Mouse (Mus musculus) forebrain, embryonic 16.5 days (tissue): ENCODE measurements around the gene Lca5. TPM values are rescaled to one million over a fixed set of nuclear protein-coding genes. Genes with fewer than 3 reads are reported as not detected.

Source experiments
- ATAC-seq: fragments of 200-750 bp; cut with Nextera tagmentation; 2 replicates; pipeline ENCODE4 v1.8.0; 2017; ENCODE audit warnings: mild to moderate bottlenecking, moderate library complexity
- H3K27ac ChIP-seq: fragments of 300-500 bp; sonication (generic); 2 replicates; pipeline ENCODE4 v1.5.1; 2014; ENCODE audit warnings: low read length, control low read depth
- H3K27me3 ChIP-seq: fragments of 300-500 bp; sonication (generic); replicated peaks from 2 replicates; pipeline ENCODE4 v1.6.1; 2014; ENCODE audit warnings: low read length; ENCODE audit not compliant: control insufficient read depth, insufficient read depth
- H3K36me3 ChIP-seq: fragments of 300-500 bp; sonication (generic); 2 replicates; pipeline ENCODE4 v1.6.1; 2014; ENCODE audit not compliant: control insufficient read depth, insufficient read depth
- H3K4me1 ChIP-seq: fragments of 300-500 bp; sonication (generic); replicated peaks from 2 replicates; pipeline ENCODE4 v1.6.1; 2014; ENCODE audit warnings: low read length; ENCODE audit not compliant: control insufficient read depth, insufficient read depth
- H3K4me2 ChIP-seq: fragments of 300-500 bp; sonication (generic); 2 replicates; pipeline ENCODE4 v1.6.1; 2014; ENCODE audit warnings: mild to moderate bottlenecking, low read length, control low read depth
- H3K4me3 ChIP-seq: fragments of 300-500 bp; sonication (generic); replicated peaks from 2 replicates; pipeline ENCODE4 v1.5.1; 2014; ENCODE audit warnings: mild to moderate bottlenecking, low read length, control low read depth
- H3K9ac ChIP-seq: fragments of 300-500 bp; sonication (generic); replicated peaks from 2 replicates; pipeline ENCODE4 v1.6.1; 2014; ENCODE audit warnings: low read depth, low read length, control low read depth
- H3K9me3 ChIP-seq: fragments of 300-500 bp; sonication (generic); 2 replicates; pipeline ENCODE4 v1.6.1; 2016; ENCODE audit warnings: low read length; ENCODE audit not compliant: control insufficient read depth
- WGBS: fragments of 180-500 bp; shearing (Covaris S2); extraction: QIAGEN DNeasy Blood & Tissue Kit; methylation state at CpG from one replicate; pipeline ENCODE4 v1.1.7; 2014; 5-methylcytosine and 5-hydroxymethylcytosine counted together
- polyA plus RNA-seq: library from polyadenylated mRNA; unstranded; fragments of >200 nt; fragmentation: Nextera tagmentation; extraction: Ambion mirVana; gene quantifications from 2 replicates; pipeline ENCODE4 v1.2.1, GENCODE M21; 2015

Gene Lca5
- polyA plus RNA-seq, 1 experiment from 2014 or later: 19.3 TPM

GRCm38 (mm10) chr9:83399414-83399813, 41.5 kb downstream of the Lca5 start:
- ATAC-seq: no peak
- WGBS: 85% methylated on average over 7 of the region's 7 CpGs
- no peak overlapping the region for H3K27ac ChIP-seq

GRCm38 (mm10) chr9:83398260-83398659, 42.7 kb downstream of the Lca5 start:
- H3K36me3 ChIP-seq: peaks cover 3% of the 10 kb centered on the region; the same call in 1 of the 2 replicates
- H3K4me2 ChIP-seq: no peak overlapping the region
- H3K27me3 ChIP-seq: no peaks in the 10 kb centered on the region
- no peak overlapping the region for H3K9ac ChIP-seq
- no peak overlapping the region for H3K4me3 ChIP-seq
- H3K4me1 ChIP-seq: no peaks in the 10 kb centered on the region
- ATAC-seq: no peak
- H3K9me3 ChIP-seq: no peaks in the 10 kb centered on the region
- no peak overlapping the region for H3K27ac ChIP-seq
- 72% methylated on average over 6 of the region's 6 CpGs for WGBS

More at GRCm38 (mm10) chr9:83399414-83399813, 41.5 kb downstream of the Lca5 start:
- Histone ChIP-seq H3K4me2 (no peak overlapping the region), H3K9ac (no peak overlapping the region), H3K36me3 (no peaks in the 10 kb centered on the region; the same call in 1 of the 2 replicates), H3K27me3 (no peaks in the 10 kb centered on the region), H3K4me3 (no peak overlapping the region), H3K9me3 (no peaks in the 10 kb centered on the region), H3K4me1 (no peaks in the 10 kb centered on the region)

DNA sequence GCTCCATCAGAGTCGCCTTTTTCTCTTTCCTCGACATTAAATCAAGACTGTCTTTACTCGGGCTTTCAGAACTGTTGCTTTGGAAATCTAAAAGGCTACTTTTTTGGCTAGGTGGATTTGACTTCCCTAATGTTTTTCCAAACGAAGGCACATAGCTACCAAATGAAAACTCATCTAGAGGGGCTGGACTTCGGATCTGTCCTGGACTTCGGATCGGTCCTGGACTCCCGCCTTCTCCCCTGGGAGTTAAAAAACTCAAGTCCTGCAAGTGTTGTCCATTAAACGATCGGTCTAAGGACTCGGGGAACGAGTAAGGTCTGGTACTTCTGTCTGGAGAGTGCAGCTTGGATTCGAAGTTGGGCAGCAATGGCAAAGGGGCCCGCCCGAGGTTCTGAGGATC, 45.5 kb downstream of the Lca5 start:
- H3K4me2 ChIP-seq: no peak overlapping the region
- H3K9ac ChIP-seq: no peak overlapping the region
- no peak for ATAC-seq
- H3K4me1 ChIP-seq: no peaks in the 10 kb centered on the region
- H3K36me3 ChIP-seq: peaks cover 3% of the 10 kb centered on the region; the same call in 1 of the 2 replicates
- H3K27ac ChIP-seq: no peak overlapping the region
- 95% methylated on average over 15 of the region's 15 CpGs for WGBS
- H3K4me3 ChIP-seq: no peak overlapping the region
- H3K27me3 ChIP-seq: no peaks in the 10 kb centered on the region
- no peaks in the 10 kb centered on the region for H3K9me3 ChIP-seq

DNA sequence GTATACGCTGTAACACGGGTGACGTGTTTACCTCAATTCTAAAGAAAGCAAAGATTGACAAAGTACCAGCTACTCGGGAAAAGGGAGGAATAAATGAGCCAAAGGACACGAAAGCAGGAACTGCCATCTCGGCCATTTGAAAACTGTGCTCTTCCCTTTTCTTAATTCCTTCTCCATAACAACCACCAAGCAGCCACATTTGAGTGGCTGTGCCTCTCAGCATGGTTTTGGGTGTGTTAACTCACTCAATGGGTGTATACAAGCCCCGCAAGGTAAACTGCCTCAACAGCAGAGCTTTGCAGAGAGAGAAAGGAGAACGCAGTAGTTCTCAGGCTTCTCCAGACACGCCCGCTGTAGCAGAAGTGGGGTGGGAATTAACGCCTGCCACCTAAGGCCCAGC, 48.9 kb downstream of the Lca5 start:
- no peaks in the 10 kb centered on the region for H3K27me3 ChIP-seq
- H3K9me3 ChIP-seq: no peaks in the 10 kb centered on the region
- H3K9ac ChIP-seq: no peak overlapping the region
- peaks cover 7% of the 10 kb centered on the region; the same call in 1 of the 2 replicates for H3K4me1 ChIP-seq
- H3K4me3 ChIP-seq: no peak overlapping the region
- ATAC-seq: no peak
- no peak overlapping the region for H3K27ac ChIP-seq
- WGBS: 78% methylated on average over 11 of the region's 11 CpGs
- H3K36me3 ChIP-seq: 0 out of 2 replicates have a peak, but pooled peaks cover 3% of the 10 kb centered on the region
- no peak overlapping the region for H3K4me2 ChIP-seq

DNA sequence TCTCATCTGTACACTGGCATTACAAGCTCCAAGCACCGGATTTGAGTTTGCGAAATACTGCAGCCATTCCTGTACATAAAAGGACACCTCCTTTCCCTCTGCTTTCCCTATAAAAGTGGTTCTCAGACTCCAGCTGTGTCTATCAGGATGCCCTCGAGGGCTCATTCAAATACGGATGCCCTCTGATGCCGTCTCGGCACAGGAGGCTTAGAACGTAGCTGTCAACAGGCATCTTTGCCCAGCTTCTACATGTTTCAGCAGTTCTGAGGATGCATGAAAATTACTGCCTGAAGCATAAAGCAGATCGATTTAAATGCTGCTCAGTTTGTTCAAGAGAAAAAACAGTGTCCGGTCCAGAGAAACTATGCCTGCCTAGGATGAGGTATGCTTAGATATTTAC, 51.4 kb downstream of the Lca5 start:
- no peak overlapping the region for H3K27ac ChIP-seq
- ATAC-seq: no peak

DNA sequence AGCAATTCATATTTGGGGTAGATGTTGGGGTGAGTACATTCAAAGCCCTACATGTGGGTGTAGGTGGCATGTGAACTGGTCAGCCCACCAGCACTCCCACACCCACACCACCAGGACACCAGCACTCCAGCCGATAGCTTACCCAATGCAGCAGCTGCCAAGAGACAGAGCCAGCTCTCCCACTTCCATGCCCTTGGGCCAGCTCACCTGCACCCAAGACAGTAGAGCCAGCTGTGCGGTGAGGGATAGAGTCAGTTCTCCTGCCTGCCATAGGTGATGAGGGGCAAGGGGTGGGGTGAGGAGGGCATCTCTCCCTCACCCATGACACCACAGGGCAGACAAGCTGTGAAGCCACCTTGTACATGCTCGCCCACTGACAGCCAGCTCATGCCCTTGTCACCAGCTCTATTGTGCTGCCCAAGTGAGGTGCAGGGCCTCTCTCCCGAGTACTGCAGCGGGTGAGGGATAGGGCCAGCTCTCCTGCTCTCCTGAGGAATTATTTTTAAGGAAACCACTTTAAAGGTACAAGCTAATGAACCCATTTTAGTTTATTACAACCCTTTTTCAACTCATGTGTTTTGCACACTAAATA, 54.6 kb downstream of the Lca5 start:
- Histone ChIP-seq H3K4me3 (no peak overlapping the region), H3K9ac (no peak overlapping the region), H3K4me2 (no peak overlapping the region), H3K27me3 (no peaks in the 10 kb centered on the region), H3K9me3 (no peaks in the 10 kb centered on the region), H3K27ac (no peak overlapping the region), H3K36me3 (no peaks in the 10 kb centered on the region), H3K4me1 (peaks cover 10% of the 10 kb centered on the region; the same call in 1 of the 2 replicates)
- 0 out of 2 replicates have a peak, but pooled peaks have one; percentile 18 for ATAC-seq
- 83% methylated on average over 5 of the region's 5 CpGs for WGBS

More for the DNA sequence above, 51.4 kb downstream of the Lca5 start:
- no peak overlapping the region for H3K4me2 ChIP-seq
- no peaks in the 10 kb centered on the region for H3K27me3 ChIP-seq
- peaks cover 10% of the 10 kb centered on the region; the same call in 1 of the 2 replicates for H3K4me1 ChIP-seq
- no peak overlapping the region for H3K9ac ChIP-seq
- 79% methylated on average over 9 of the region's 9 CpGs for WGBS
- no peaks in the 10 kb centered on the region for H3K9me3 ChIP-seq
- H3K4me3 ChIP-seq: no peak overlapping the region
- 0 out of 2 replicates have a peak, but pooled peaks cover 3% of the 10 kb centered on the region for H3K36me3 ChIP-seq

DNA sequence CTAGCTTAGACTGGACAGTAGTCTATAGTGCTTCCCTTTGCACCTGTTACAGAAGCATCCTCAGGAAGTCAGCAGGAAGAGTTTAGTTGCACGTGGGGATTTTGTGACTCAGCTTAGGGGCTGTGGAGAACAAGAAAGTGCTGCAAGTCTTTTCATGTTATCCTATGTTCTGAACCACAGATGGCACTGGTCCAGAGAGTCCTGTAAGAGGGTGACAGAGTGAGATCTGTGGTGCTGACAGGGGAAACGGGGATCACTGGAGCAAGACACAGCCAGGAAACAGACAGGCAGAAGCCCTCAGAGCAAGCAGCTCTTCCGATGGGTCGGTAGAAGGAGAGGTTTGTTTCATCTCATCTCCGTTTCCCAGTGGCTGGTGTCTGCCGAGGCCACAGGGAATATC, 55.6 kb downstream of the Lca5 start:
- H3K27ac ChIP-seq: no peak overlapping the region
- peaks cover 10% of the 10 kb centered on the region; the same call in 1 of the 2 replicates for H3K4me1 ChIP-seq
- H3K9me3 ChIP-seq: no peaks in the 10 kb centered on the region
- no peak for ATAC-seq
- H3K4me3 ChIP-seq: no peak overlapping the region
- 66% methylated on average over 6 of the region's 6 CpGs for WGBS
- no peaks in the 10 kb centered on the region for H3K36me3 ChIP-seq
- H3K4me2 ChIP-seq: no peak overlapping the region
- no peaks in the 10 kb centered on the region for H3K27me3 ChIP-seq
- H3K9ac ChIP-seq: no peak overlapping the region

GRCm38 (mm10) chr9:83383235-83383634, 57.7 kb downstream of the Lca5 start:
- no peak overlapping the region for H3K4me2 ChIP-seq
- H3K27ac ChIP-seq: no peak overlapping the region
- H3K36me3 ChIP-seq: no peaks in the 10 kb centered on the region
- ATAC-seq: no peak
- no peak overlapping the region for H3K9ac ChIP-seq
- WGBS: 77% methylated on average over 3 of the region's 3 CpGs
- no peaks in the 10 kb centered on the region for H3K27me3 ChIP-seq
- peaks cover 8% of the 10 kb centered on the region; the same call in 1 of the 2 replicates for H3K4me1 ChIP-seq
- no peaks in the 10 kb centered on the region for H3K9me3 ChIP-seq
- no peak overlapping the region for H3K4me3 ChIP-seq

DNA sequence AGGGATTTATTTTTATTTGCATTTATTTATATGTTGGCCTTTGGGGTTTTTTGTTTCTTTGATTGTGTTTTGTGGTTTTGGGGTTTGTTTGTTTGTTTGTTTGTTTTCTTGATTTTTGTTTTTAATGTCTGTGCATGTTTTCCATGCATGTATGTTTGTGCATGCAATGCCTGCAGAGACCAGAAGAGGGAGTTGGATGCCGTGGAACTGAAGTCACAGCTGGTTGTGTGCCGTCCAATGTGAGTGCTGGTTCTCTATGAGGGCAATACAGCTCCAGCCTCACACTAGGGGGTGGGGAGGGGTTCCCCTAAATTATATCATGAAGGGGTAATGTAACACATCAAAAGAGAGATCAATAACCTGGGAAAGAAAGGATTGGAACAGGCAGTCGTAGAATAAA, 58.2 kb downstream of the Lca5 start:
- ATAC-seq: no peak
- Histone ChIP-seq H3K27ac (no peak overlapping the region), H3K27me3 (no peaks in the 10 kb centered on the region), H3K9ac (no peak overlapping the region), H3K36me3 (no peaks in the 10 kb centered on the region), H3K4me2 (no peak overlapping the region), H3K9me3 (no peaks in the 10 kb centered on the region), H3K4me1 (peaks cover 5% of the 10 kb centered on the region; the same call in 1 of the 2 replicates), H3K4me3 (no peak overlapping the region)
- WGBS: 49% methylated on average over 3 of the region's 3 CpGs
